Mouse (Mus musculus) ES-E14 (cell line): ENCODE measurements around the gene Tmed4. TPM values are rescaled to one million over a fixed set of nuclear protein-coding genes. Genes with fewer than 3 reads are reported as not detected.
"Not testable (repeated sequence)": the region's sequence is repeated elsewhere in the genome, so short reads cannot be mapped to it uniquely, and the experiment has no call there.

Experiments used
- DNase-seq: peaks from one replicate; pipeline ENCODE4 v3.0.0-alpha.2; 2013; ENCODE audit warnings: low read depth, low spot score
- H3K27ac ChIP-seq: 2 replicates; pipeline ENCODE4 v1.5.1; 2012; ENCODE audit warnings: low read depth, mild to moderate bottlenecking, low read length, moderate library complexity, mixed read lengths; ENCODE audit not compliant: poor library complexity, insufficient read depth, severe bottlenecking
- H3K36me3 ChIP-seq: 2 replicates; pipeline ENCODE4 v1.6.1; 2012; ENCODE audit warnings: mild to moderate bottlenecking, low read length, moderate library complexity, mixed read lengths; ENCODE audit not compliant: control insufficient read depth, poor library complexity, insufficient read depth, severe bottlenecking
- H3K4me1 ChIP-seq, 2 experiments: fragments of 150-350 bp in 1 of 2; sonication (generic) in 1 of 2; 2 replicates each; pipeline ENCODE4 v1.6.1; 2012; ENCODE audit warnings: low read length in 2 of 2, mild to moderate bottlenecking in 1 of 2, mixed read lengths in 1 of 2; ENCODE audit not compliant: control insufficient read depth in 2 of 2, insufficient read depth in 2 of 2, poor library complexity in 1 of 2
- H3K4me3 ChIP-seq, 2 experiments: fragments of 150-350 bp in 1 of 2; sonication (generic) in 1 of 2; 2 replicates each; pipeline ENCODE4 v1.5.1; 2012; ENCODE audit warnings: low read length in 2 of 2, low read depth in 1 of 2, mild to moderate bottlenecking in 1 of 2, mixed read lengths in 1 of 2; ENCODE audit not compliant: insufficient read depth in 1 of 2, poor library complexity in 1 of 2, severe bottlenecking in 1 of 2
- H3K9ac ChIP-seq: 2 replicates; pipeline ENCODE4 v1.6.1; 2012; ENCODE audit warnings: low read depth, mild to moderate bottlenecking, low read length, mixed read lengths; ENCODE audit not compliant: poor library complexity, insufficient read depth, severe bottlenecking
- H3K9me3 ChIP-seq: fragments of 150-350 bp; sonication (generic); 2 replicates; pipeline ENCODE4 v1.6.1; 2012; ENCODE audit warnings: low read depth, mild to moderate bottlenecking, low read length; ENCODE audit not compliant: control insufficient read depth, insufficient read depth
- CHD2 ChIP-seq: IDR thresholded peaks from 2 replicates; pipeline ENCODE4 v1.6.1; 2014; ENCODE audit warnings: mild to moderate bottlenecking, low read depth, low read length, inconsistent platforms
- HCFC1 ChIP-seq: IDR thresholded peaks from 2 replicates; pipeline ENCODE4 v1.6.1; 2012; ENCODE audit warnings: low read length, inconsistent platforms, borderline replicate concordance; ENCODE audit not compliant: insufficient read depth
- MAFK ChIP-seq: IDR thresholded peaks from 2 replicates; pipeline ENCODE4 v1.6.1; 2014; ENCODE audit warnings: mild to moderate bottlenecking, low read depth, low read length, inconsistent platforms; ENCODE audit not compliant: insufficient read depth
- ZC3H11A ChIP-seq: IDR thresholded peaks from 2 replicates; pipeline ENCODE4 v1.6.1; 2012; ENCODE audit warnings: low read depth, mild to moderate bottlenecking, inconsistent platforms, low read length, borderline replicate concordance
- ZNF384 ChIP-seq: IDR thresholded peaks from 2 replicates; pipeline ENCODE4 v1.6.1; 2012; ENCODE audit warnings: low read depth, low read length, inconsistent platforms
- in situ Hi-C, 2 experiments: fragments of 600-800 bp; cut with MboI; formaldehyde crosslinking; loops; one replicate each; pipeline ENCODE4 v1.15.1; 2025; ENCODE audit warnings: low sequenced_read_pairs in 2 of 2, inconsistent platforms in 1 of 2; ENCODE audit not compliant: unreplicated experiment in 2 of 2
- total RNA-seq: library from RNA; depleted of rRNA; stranded (reverse); fragments of 300-350 nt; gene quantifications from 2 replicates; pipeline ENCODE4 v1.2.3, GENCODE M21; 2012

Tmed4 gene
- total RNA-seq, 1 experiment: 79.7 TPM

DNA sequence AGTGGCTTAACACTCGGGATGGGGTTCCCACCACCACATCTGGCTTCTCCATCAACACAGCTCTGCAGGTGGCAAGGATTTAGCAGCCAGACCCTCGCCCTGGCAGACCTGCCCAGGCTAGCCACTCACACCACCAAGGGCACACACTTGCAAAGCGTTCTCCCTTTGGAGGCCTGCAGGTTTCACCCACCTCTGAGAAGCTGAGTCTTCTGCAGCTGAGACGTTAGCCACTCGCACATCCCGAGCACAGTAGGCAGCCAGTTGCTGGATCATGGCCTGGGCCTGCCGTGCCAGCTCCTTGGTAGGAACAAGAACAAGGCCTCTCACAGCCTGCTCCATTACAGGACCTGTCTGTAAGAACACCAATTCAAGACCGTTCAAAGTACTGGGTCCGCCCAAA is 8.0 kb downstream of the Tmed4 start:
- Histone ChIP-seq H3K4me1 (peaks cover 0 to 2% of the 10 kb centered on the region in 2 experiments; a peak in 1 of 4 replicates), H3K36me3 (peaks cover 46% of the 10 kb centered on the region), H3K9me3 (no peaks in the 10 kb centered on the region), H3K4me3 (peak overlapping the region; percentile 76 to 92), H3K9ac (peak overlapping the region; percentile 96), H3K27ac (no peak overlapping the region)
- in situ Hi-C loops: loop anchor here in 1 of 2 experiments (10.0 kb wide), 1 partner anchor 272 kb away; no protein-coding TSS in a partner anchor
- TF ChIP-seq CHD2 (no peak), ZC3H11A (no peak)
- DNase-seq: no peak

DNA sequence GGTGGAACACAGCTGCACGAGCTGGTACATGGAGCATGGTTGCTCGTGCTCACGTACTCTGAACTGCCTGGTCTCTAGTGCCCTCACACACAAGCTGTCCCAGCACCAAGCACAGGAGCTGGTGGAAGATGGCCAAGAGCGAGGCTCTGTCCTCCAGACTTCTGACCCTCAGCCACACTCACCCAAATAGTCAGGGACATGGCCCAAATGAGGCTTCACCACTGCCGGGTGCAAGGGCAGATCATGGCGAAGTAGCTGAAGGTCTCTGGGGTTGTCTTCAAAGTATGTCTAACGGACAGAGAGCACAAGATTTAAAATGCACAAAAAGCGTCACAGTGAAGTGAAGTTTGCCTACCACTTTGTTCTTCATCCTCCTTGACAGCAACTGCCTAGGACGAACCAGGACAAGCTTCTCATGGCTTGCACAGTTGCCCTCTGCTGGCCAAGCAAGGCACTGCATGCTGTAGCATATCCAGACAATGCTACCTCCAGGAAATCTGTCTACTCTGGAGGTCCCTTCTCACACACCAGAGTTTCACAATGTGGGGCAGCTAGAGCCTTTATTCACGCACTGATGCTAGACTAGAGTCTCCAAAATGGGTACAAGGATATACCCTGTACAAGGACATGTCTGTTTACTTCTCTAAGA is 13.1 kb downstream of the Tmed4 start:
- H3K9ac ChIP-seq: no peak overlapping the region
- H3K36me3 ChIP-seq: peaks cover 75% of the 10 kb centered on the region
- no peak overlapping the region for H3K4me3 ChIP-seq
- in situ Hi-C loops: loop anchor here in 1 of 2 experiments (10.0 kb wide), 1 partner anchor 267 kb away; no protein-coding TSS in a partner anchor
- no peak overlapping the region for H3K27ac ChIP-seq
- TF ChIP-seq MAFK: no peak
- TF ChIP-seq ZC3H11A: peak; percentile 73; the same call in 1 of the 2 replicates
- TF ChIP-seq HCFC1: no peak
- TF ChIP-seq ZNF384: no peak
- no peak for TF ChIP-seq CHD2
- peaks cover 0 to 15% of the 10 kb centered on the region in 2 experiments; a peak in 2 of 4 replicates for H3K4me1 ChIP-seq
- peak; percentile 80 for DNase-seq
- no peaks in the 10 kb centered on the region for H3K9me3 ChIP-seq

DNA sequence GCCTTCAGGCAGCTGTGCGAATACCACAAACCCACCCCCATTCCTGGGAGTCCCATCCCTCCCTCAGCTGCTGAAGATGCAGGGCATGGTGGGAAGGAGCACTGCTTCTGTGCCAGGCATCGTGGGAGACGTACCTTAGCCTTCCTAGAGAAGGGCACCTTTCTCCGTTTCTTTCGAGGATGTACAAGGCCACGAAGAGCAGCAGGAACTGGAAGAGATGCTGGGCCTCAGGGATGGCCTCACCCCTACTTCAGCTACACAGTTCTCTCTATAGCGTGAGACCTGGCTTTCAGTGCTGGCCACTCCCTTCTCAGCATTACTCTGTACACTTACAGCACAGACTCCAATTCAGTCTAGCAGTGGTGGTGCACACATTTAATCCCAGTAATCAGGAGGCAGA is 15.3 kb downstream of the Tmed4 start:
- TF ChIP-seq ZC3H11A (no peak), ZNF384 (no peak), HCFC1 (no peak), MAFK (no peak), CHD2 (no peak)
- peaks cover 4 to 15% of the 10 kb centered on the region in 2 experiments; a peak in 3 of 4 replicates for H3K4me1 ChIP-seq
- H3K9ac ChIP-seq: no peak overlapping the region
- H3K27ac ChIP-seq: no peak overlapping the region
- in situ Hi-C loops: no loop called here
- no peak for DNase-seq
- H3K4me3 ChIP-seq: no peak overlapping the region
- H3K9me3 ChIP-seq: no peaks in the 10 kb centered on the region
- peaks cover 56% of the 10 kb centered on the region for H3K36me3 ChIP-seq

DNA sequence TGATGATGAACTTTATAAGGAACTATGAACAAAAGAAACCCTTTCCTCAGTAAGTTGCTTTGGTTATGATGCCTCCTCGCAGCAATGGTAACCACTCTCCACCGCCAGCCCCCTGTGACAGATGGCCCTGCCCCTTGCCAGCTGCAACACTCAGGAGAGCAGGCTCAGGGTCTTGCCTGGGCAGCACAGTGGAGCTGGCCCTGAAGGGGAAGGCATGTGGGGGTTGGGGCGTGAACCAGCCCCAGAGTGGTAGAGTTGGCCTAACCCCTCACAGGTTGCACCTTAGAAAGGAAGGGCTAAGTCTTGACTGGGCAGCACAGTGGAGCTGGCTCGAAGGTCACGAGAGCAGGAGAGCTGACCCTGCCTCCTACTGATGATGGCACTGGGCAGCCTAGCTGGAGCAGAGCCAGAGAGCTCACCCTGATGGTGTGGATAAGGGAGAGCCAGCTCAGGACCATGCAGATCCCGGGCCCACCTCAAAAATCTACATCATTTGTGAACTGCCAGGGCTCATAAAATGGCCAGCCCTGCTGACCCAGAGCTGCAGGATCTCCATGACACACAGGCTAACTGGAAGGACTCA is 18.1 kb downstream of the Tmed4 start:
- TF ChIP-seq HCFC1: no peak
- TF ChIP-seq ZNF384: no peak
- no peak for TF ChIP-seq ZC3H11A
- TF ChIP-seq CHD2: no peak
- TF ChIP-seq MAFK: no peak
- Histone ChIP-seq H3K27ac (no peak overlapping the region), H3K9ac (no peak overlapping the region), H3K9me3 (no peaks in the 10 kb centered on the region), H3K4me3 (no peak overlapping the region), H3K36me3 (peaks cover 37% of the 10 kb centered on the region), H3K4me1 (peaks cover 4 to 15% of the 10 kb centered on the region in 2 experiments; a peak in 3 of 4 replicates)
- DNase-seq: no peak
- in situ Hi-C loops: no loop called here

DNA sequence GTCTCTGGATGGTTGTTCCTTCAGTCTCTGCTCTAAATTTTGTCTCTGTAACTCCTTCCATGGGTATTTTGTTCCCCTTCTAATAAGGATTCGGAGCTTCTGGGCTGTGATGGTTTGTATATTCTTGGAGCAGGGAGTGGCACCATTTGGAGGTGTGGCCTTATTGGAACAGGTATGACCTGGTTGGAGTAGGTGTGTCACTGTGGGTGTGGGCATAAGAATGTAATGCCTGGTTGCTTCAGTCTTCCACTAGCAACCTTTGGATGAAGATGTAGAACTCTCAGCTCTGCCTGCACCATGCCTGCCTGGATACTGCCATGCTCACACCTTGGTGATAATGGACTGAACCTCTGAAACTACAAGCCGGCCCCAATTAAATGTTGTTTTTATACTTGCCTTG is 20.1 kb downstream of the Tmed4 start:
- H3K4me3 ChIP-seq, DNase-seq, in situ Hi-C loops, H3K9me3 ChIP-seq, H3K27ac ChIP-seq, H3K9ac ChIP-seq: not testable (repeated sequence)
- peaks cover 21% of the 10 kb centered on the region for H3K36me3 ChIP-seq
- H3K4me1 ChIP-seq: peaks cover 4 to 13% of the 10 kb centered on the region in 2 experiments; a peak in 2 of 4 replicates
